Mouse (Mus musculus) right cerebral cortex, adult 2 months (tissue): ENCODE results near the gene Aggf1.

Experiments
- DNase-seq, 2 experiments: peaks; one replicate each; pipeline ENCODE4 v3.0.0; 2021 to 2022; ENCODE audit warnings: low spot score in 2 of 2

Aggf1 gene

DNA sequence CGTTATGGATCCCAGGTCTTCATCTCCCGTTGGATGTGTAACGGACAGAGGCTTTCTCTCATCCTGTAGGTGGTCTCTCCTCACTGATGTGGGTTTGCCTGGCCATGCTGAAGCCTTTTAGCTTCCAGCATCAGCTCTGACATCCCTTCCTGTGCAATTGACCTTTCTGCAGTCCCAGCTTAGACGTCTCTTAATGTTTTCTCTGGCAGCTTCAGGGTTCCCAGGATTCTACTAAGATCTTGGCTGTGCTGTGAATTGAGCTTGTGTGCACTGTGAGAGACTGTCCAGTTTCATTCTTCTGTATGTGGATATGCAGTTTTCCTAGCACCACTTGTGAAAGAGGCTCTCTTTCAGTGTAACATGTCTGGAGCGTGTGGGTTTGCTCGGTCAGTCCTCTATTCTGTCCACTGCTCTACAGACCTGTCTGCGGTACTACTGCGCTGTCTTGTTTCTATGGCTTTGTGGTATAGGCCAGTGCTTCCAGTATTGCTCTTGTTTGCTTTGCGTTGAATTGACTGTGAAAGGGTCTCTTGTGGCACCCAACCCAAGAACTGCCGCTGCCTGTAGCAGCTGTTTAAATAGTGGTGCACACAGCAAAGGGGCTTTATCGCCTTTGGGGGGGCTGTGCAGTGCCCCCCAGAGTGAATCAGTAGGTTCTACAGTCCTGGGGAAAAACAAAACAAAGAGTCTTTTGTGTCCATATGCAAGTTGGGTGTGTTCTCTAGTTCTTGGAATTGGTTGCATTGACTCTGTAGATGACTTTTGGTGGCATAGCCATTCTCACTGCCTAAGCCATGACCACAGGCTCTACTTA lies 42.9 kb downstream of the Aggf1 start:
- DNase-seq: no peak

DNA sequence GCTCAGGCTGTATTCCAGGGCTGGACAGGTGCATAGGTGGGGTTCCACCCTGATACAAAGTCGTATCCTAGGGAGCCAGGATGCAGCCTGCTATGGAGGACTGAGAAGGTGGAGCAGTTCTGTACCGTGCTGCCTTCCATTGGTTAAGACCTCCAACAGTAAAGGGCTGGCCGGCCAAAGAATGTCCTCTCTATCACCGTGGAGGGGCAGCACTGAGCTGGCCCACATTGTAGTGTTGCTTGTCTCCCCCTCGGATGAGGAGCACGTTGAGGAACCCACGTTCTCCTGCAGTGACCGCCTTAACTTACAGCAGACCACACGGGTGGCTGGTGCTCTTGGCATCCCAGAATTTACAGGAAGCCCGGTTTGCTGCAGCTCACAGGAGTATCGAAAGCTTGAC lies 44.6 kb downstream of the Aggf1 start:
- DNase-seq: no peak

DNA sequence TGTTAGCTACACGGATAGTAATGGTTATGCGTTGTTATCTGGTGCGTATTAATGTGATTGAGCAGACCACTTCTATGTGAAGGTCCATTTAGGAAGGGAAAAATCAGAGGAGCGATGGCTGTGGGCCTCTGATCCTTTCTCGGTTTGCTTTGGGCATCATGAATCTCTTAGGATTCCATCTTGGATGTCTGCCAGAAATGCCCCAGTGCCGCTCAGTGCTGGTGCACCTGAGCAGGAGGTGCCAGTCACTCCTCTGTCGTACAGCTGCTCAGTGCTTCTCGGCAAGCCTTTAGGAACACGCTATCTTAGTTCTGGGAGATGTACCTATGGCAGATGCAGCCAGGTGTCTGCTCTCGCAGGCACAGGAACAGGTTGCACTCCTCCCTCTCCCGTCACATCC lies 46.4 kb downstream of the Aggf1 start:
- DNase-seq: no peak

DNA sequence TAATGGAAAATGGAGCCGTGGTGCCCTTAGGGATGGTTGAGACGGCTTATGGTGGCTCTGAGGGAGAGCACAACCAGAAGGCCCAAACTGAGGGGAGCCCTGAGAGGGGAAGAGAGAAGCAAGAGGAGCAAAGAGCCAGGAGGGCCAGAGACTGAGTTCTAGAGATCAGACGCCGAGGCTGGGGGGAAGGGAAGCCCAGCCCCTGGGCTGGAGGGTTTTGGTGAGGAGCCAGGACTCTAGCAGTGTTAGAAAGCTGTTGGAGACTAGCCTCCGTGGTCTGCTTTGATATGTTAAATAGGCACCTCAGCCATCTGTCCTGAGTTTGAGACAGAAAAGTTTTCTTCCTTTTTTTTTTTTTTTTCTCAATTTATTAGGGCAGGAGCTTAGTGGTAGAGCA lies 47.8 kb downstream of the Aggf1 start:
- DNase-seq: peak in 1 of 2 experiments; percentile 46

DNA sequence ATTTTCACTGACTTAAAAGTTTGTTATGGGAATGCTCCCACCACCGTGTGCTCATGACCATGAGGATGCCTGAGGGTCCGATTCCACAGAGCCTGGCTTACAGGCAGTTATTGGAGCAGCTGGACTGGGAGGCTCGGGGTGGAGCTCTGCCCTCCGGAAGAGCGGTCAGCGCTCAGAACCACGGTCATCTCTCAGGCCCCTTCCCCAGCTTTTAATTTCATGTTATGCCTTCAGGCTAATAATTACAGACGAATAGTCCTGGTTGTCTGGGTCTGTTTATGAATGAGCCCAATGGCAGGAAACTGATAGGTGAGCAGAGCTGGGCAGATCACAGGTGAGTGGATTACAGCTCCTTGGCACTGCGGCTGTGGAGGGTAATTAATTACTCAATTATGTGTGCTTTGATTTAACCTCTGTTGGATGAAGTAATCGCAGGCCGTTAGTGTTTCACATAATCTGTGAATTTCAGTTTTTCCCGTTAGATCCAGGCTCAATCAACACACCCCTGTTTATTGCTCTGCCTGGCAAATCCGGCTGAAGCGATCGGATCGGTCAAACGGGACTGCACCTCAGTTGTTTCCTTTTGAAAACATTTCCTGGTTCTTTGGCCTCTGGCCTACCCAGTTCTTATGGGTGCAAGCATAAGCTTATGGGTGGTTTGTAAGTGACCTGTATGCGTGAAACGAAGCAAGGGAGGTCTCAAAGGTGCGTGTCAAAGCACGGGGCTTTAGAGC lies 48.4 kb downstream of the Aggf1 start:
- no peak for DNase-seq

DNA sequence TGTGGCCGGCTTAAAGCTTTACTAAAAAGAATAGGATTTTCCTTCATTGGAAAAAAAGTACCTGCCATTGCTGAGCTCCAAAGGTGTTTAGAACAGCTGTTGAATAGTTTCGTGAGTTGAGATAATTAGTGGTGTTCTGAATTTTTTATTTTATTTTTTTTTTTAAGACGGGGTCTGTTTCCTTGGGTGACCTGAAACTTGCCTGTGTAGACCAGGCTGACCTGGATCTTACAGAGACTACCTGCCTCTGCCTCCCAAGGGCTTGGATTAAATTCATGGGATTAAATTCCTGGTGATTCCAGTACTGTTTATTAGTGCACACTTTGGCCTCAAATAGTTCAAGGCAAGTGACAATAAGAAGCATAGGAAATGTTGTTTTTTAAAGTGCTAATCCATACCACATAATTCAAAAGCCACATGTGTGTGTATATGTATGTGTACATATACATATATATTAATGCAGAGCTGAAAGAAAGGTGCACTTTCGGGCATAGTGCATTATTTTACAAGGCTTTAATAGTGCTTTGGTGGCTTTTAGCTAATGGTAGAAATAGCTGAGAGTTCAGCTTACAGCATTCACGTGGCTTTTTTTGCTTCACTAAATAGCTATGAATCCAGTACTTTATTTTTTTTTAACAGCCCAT lies 49.1 kb downstream of the Aggf1 start:
- no peak for DNase-seq

DNA sequence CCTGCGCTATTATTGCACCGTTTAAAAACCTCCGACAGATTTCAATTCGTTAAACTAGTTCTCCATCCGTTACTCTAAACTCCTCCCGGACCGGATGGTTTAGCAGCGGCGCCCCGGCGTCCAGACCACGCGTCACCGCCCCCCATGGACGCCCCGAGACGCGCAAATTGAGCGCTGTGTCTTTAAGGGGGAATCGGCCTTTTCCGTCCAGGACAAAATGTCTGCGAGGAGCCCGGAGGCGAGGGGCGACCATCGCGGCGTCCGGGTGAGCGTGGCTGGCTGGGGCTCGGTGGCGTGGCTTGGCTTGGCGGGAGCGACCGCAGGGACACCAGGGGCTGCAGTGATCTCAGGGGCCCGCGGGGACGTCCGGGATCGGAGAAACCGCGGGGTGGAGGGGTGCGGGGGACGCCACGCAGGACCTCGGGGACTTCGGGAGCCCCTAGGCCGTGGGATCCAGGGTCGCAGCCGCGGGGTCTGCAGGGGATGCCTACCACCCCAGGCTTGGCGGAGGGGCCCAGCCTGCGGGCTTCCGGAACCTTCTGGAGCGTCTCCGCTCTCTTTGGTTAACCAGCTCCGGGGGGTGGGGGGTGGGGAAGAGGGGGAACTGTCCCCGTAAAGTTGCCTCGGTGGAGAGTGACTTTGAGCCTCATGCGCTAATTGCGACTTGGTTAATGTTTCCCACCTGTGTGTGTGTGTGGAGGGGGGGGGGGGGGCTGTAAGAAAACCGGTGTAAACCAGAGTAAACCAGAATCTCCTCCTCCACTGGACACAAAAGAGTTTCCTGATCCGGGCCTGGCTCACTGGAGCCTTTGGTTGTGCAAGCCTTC lies 49.9 kb downstream of the Aggf1 start:
- DNase-seq: peak in 1 of 2 experiments; percentile 71

DNA sequence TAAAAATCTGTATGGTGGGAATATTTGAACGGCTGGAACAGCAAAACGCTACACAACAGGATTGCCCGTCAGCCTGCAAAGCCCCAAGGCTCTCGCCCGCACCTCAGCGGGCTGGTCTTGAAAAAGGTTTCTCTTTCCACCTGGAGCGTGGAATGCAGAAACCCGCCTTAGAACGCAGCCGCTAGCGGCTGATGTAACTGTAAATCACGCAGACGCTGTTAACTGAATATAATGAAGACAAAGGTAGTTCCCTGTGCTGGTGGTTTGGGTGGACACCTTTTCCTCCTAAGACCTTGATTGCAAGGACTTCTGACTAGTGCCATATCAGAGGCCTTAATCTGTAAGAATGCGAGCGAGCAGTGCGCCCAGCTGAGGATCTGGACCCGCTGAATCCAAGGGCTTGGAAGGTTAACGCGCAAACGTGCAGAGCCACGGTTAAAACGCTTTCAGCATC lies 50.5 kb downstream of the Aggf1 start:
- DNase-seq: peak in 1 of 2 experiments; percentile 76

DNA sequence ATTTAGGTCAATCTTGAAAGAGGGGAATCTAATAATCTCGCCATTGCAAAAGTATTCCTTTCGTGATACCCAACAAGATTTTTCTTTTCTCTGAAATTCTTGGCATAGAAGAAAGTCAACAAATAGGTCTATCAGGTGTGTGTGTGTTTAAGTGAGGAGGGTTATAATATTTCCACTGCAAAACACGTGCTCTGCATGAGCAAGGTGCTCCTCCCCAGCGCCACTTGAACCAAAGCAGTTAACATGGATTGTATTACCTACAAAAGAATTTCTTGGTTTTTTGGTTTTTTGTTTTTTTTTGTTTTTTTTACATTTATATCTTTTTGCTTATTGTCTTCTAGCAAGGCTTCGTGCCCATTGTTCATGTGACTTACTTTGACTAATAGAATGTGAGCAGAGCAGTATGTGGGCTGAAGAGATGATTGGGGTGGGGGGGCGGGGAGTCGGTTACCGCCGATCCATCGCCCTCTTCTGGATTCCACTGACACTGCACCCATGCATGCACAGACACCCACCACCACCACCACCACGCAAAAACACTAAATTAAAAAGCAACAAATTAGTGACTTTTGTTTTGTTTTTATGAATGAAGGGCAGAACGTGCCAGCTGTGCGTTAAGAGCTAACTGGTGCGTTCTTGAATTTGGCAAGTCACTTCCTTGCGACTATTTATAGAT lies 51.1 kb downstream of the Aggf1 start:
- peak; percentile 70 to 73 for DNase-seq

DNA sequence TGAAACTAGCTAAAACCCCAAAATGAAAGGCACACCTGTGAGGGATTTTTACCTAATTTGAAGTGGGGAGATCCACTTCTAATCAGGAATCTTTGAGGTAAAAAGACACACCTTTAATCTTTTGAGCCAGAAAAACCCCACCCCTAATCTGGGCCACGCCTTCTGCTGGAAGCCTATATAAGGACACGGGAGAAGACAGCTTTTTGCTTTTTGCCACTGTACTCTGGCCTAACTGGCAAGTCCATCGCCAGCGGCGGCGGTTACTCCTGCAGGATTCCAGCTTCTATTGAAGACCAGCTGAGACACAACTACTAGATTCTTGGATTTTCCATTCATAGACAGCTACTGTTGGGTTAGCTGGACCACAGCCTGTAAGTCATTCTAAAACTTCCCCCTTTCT lies 51.8 kb downstream of the Aggf1 start, which contains the start of gene Zbed3:
TSS of gene Zbed3 (plus strand) at position 213 of the 400 bp plus-strand sequence.
- DNase-seq: no peak

DNA sequence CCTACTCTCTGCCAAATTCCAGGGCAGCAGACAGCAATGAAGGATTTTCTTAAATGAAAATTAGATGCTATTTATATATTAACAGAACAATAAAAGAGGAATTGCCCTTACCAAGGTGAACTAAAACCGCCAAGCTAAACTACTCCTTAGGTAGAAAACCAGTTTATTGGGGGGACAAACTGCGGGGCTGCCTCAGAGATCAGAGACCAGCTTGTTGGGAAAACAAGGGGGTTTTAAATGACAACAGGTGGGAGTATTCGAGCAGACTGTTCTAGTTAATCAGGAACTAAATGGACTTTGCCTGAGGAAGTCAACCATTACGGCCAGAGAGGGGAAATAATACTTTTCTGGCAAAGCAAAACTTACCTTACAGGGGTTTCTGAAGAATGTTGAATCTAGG lies 54.7 kb downstream of the Aggf1 start:
- no peak for DNase-seq

DNA sequence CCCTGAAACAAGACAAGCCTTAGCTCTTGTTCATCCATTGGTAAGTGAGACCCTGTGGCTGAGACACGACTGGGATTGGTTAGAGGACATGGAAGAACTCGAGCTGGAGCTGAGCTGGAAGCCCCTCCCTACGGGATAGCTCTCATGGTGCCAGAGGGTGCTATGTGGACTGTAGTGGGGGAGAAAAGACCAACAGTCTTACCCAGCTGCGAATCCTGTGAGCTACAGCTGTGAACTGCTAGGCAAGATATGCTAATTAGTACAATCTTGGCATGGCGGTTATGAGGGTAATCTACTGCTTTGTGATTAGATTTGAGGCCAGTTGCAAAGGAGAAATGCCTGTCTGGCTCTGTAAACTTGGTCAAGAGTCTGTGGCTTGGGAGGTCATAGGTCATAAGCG lies 56.0 kb downstream of the Aggf1 start:
- no peak for DNase-seq

DNA sequence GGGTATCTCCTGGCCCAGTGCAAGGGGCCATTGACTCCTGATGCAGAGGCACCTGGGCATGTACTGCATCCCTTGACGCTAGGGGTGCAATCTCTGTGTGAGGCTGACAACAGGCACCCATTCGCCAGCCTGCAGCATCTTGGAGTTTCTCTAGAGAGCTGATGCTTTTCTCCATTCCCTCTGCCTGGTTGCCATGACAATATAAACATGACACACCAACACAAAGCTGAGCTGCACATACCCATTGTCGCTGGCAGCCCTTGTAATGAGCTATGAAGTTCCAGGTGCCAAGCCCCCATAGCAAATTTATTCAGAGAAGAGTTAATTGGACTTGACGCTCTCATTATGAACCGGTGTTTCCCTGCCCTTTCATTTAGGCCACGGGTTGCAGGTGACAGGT lies 63.1 kb downstream of the Aggf1 start:
- DNase-seq: peak; percentile 42 to 46

DNA sequence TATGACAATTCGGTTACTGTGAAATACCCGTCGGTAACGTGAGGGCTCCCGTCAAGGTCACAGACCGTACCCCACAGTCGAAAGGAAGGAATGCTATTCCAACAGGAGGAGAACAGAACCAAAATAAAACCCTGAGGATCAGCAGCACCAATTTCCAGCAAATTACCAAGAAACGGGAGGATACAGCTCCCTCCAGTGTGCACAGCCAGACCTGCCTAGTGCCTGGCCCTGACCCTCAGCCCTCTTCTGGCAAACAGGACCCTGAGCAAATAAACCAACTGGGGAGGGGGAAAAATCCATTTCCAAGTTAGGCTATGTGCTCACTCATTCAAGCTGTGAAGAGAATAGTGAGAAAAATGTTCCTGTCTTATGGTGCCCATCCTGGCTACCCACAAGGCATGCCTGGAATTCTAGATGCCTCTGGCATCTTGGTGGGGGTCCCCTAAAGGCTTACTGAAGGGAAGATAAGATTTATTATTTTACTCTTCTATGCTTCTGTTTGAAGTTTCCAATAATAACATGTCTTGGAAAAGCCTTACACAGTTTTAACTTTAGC lies 68.0 kb downstream of the Aggf1 start:
- DNase-seq: no peak

DNA sequence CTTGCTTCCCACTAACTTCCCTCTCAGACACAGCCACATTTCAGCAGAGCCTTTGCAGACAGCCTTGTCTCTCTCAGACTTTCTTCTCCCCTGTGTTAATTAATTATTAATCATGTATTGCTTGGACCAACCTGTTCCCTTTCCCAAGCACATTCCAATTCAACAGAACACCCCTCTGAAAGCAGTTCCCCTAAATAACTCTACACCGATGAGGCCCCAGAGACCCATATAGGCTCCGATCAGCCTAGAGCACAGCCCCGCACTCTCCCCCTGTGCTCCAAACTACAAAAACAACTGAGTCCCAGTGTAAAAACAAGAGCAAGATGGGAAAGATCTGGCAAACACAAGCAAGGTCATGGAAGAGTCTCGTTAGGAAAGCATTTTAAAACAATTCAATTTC lies 68.6 kb downstream of the Aggf1 start:
- DNase-seq: no peak
